Mouse (Mus musculus) forebrain, embryonic 16.5 days (tissue): ENCODE data around the gene Pawr. TPM values are rescaled to one million over a fixed set of nuclear protein-coding genes. Genes with fewer than 3 reads are reported as not detected.

Experiments
- ATAC-seq: fragments of 200-750 bp; cut with Nextera tagmentation; 2 replicates; pipeline ENCODE4 v1.8.0; 2017; ENCODE audit warnings: mild to moderate bottlenecking, moderate library complexity
- H3K27ac ChIP-seq: fragments of 300-500 bp; sonication (generic); 2 replicates; pipeline ENCODE4 v1.5.1; 2014; ENCODE audit warnings: low read length, control low read depth
- H3K27me3 ChIP-seq: fragments of 300-500 bp; sonication (generic); replicated peaks from 2 replicates; pipeline ENCODE4 v1.6.1; 2014; ENCODE audit warnings: low read length; ENCODE audit not compliant: control insufficient read depth, insufficient read depth
- H3K36me3 ChIP-seq: fragments of 300-500 bp; sonication (generic); 2 replicates; pipeline ENCODE4 v1.6.1; 2014; ENCODE audit not compliant: control insufficient read depth, insufficient read depth
- H3K4me1 ChIP-seq: fragments of 300-500 bp; sonication (generic); replicated peaks from 2 replicates; pipeline ENCODE4 v1.6.1; 2014; ENCODE audit warnings: low read length; ENCODE audit not compliant: control insufficient read depth, insufficient read depth
- H3K4me2 ChIP-seq: fragments of 300-500 bp; sonication (generic); 2 replicates; pipeline ENCODE4 v1.6.1; 2014; ENCODE audit warnings: mild to moderate bottlenecking, low read length, control low read depth
- H3K4me3 ChIP-seq: fragments of 300-500 bp; sonication (generic); replicated peaks from 2 replicates; pipeline ENCODE4 v1.5.1; 2014; ENCODE audit warnings: mild to moderate bottlenecking, low read length, control low read depth
- H3K9ac ChIP-seq: fragments of 300-500 bp; sonication (generic); replicated peaks from 2 replicates; pipeline ENCODE4 v1.6.1; 2014; ENCODE audit warnings: low read depth, low read length, control low read depth
- H3K9me3 ChIP-seq: fragments of 300-500 bp; sonication (generic); 2 replicates; pipeline ENCODE4 v1.6.1; 2016; ENCODE audit warnings: low read length; ENCODE audit not compliant: control insufficient read depth
- WGBS: fragments of 180-500 bp; shearing (Covaris S2); extraction: QIAGEN DNeasy Blood & Tissue Kit; methylation state at CpG from one replicate; pipeline ENCODE4 v1.1.7; 2014; 5-methylcytosine and 5-hydroxymethylcytosine counted together
- polyA plus RNA-seq: library from polyadenylated mRNA; unstranded; fragments of >200 nt; fragmentation: Nextera tagmentation; extraction: Ambion mirVana; gene quantifications from 2 replicates; pipeline ENCODE4 v1.2.1, GENCODE M21; 2015

Gene Pawr
- polyA plus RNA-seq, 1 experiment from 2014 or later: 2.2 TPM

- Histone ChIP-seq H3K4me1 (no peaks in the 10 kb centered on the region), H3K27ac (no peak overlapping the region)
These were observed 74.0 kb downstream of the Pawr start for GRCm38 (mm10) chr10:108405931-108406330.

GRCm38 (mm10) chr10:108406798-108407754 lies 75.2 kb downstream of the Pawr start:
- no peaks in the 10 kb centered on the region for H3K27me3 ChIP-seq
- H3K27ac ChIP-seq: no peak overlapping the region
- H3K4me1 ChIP-seq: no peaks in the 10 kb centered on the region
- no peaks in the 10 kb centered on the region for H3K9me3 ChIP-seq
- no peak overlapping the region for H3K4me3 ChIP-seq
- no peak overlapping the region for H3K9ac ChIP-seq
- ATAC-seq: no peak
- no peak overlapping the region for H3K4me2 ChIP-seq
- WGBS: 91% methylated on average over 12 of the region's 12 CpGs
- H3K36me3 ChIP-seq: no peaks in the 10 kb centered on the region

More at GRCm38 (mm10) chr10:108405931-108406330, 74.0 kb downstream of the Pawr start:
- Histone ChIP-seq H3K9ac (no peak overlapping the region), H3K4me2 (no peak overlapping the region), H3K9me3 (no peaks in the 10 kb centered on the region), H3K36me3 (no peaks in the 10 kb centered on the region), H3K4me3 (no peak overlapping the region), H3K27me3 (no peaks in the 10 kb centered on the region)
- no peak for ATAC-seq
- WGBS: 85% methylated on average over 7 of the region's 7 CpGs

GRCm38 (mm10) chr10:108408025-108408424 lies 76.1 kb downstream of the Pawr start:
- Histone ChIP-seq H3K4me3 (no peak overlapping the region), H3K9ac (no peak overlapping the region), H3K4me2 (no peak overlapping the region), H3K27me3 (no peaks in the 10 kb centered on the region), H3K27ac (no peak overlapping the region), H3K9me3 (no peaks in the 10 kb centered on the region), H3K36me3 (no peaks in the 10 kb centered on the region), H3K4me1 (no peaks in the 10 kb centered on the region)
- ATAC-seq: no peak
- WGBS: 59% methylated on average over 5 of the region's 5 CpGs

GRCm38 (mm10) chr10:108408437-108408836 lies 76.5 kb downstream of the Pawr start:
- H3K9me3 ChIP-seq: no peaks in the 10 kb centered on the region
- H3K4me3 ChIP-seq: no peak overlapping the region
- H3K4me2 ChIP-seq: no peak overlapping the region
- H3K36me3 ChIP-seq: no peaks in the 10 kb centered on the region
- H3K9ac ChIP-seq: no peak overlapping the region
- no peak overlapping the region for H3K27ac ChIP-seq
- 81% methylated on average over 6 of the region's 6 CpGs for WGBS
- no peaks in the 10 kb centered on the region for H3K4me1 ChIP-seq
- no peak for ATAC-seq
- H3K27me3 ChIP-seq: no peaks in the 10 kb centered on the region

GRCm38 (mm10) chr10:108408986-108409385 lies 77.1 kb downstream of the Pawr start:
- Histone ChIP-seq H3K4me3 (no peak overlapping the region), H3K9me3 (no peaks in the 10 kb centered on the region), H3K4me2 (no peak overlapping the region), H3K36me3 (no peaks in the 10 kb centered on the region), H3K27me3 (no peaks in the 10 kb centered on the region), H3K4me1 (no peaks in the 10 kb centered on the region), H3K9ac (no peak overlapping the region), H3K27ac (no peak overlapping the region)
- ATAC-seq: no peak
- 83% methylated on average over 6 of the region's 6 CpGs for WGBS

GRCm38 (mm10) chr10:108409529-108409928 lies 77.6 kb downstream of the Pawr start:
- ATAC-seq: no peak
- no peak overlapping the region for H3K9ac ChIP-seq
- no peak overlapping the region for H3K4me2 ChIP-seq
- H3K36me3 ChIP-seq: no peaks in the 10 kb centered on the region
- WGBS: 79% methylated on average over 6 of the region's 6 CpGs
- no peak overlapping the region for H3K4me3 ChIP-seq
- H3K27me3 ChIP-seq: no peaks in the 10 kb centered on the region
- no peaks in the 10 kb centered on the region for H3K9me3 ChIP-seq
- no peak overlapping the region for H3K27ac ChIP-seq
- H3K4me1 ChIP-seq: no peaks in the 10 kb centered on the region

- H3K4me3 ChIP-seq: no peak overlapping the region
- H3K27ac ChIP-seq: no peak overlapping the region
- no peaks in the 10 kb centered on the region for H3K27me3 ChIP-seq
- no peak for ATAC-seq
- H3K4me1 ChIP-seq: no peaks in the 10 kb centered on the region
- H3K36me3 ChIP-seq: no peaks in the 10 kb centered on the region
- H3K9me3 ChIP-seq: no peaks in the 10 kb centered on the region
- no peak overlapping the region for H3K4me2 ChIP-seq
- WGBS: 90% methylated on average over 14 of the region's 14 CpGs
- H3K9ac ChIP-seq: no peak overlapping the region
These were observed 83.2 kb downstream of the Pawr start for GRCm38 (mm10) chr10:108414936-108415635.

GRCm38 (mm10) chr10:108417448-108417847 lies 85.5 kb downstream of the Pawr start:
- H3K9ac ChIP-seq: no peak overlapping the region
- no peak for ATAC-seq
- 93% methylated on average over 5 of the region's 5 CpGs for WGBS
- H3K9me3 ChIP-seq: no peaks in the 10 kb centered on the region
- no peak overlapping the region for H3K4me3 ChIP-seq
- H3K4me2 ChIP-seq: no peak overlapping the region
- no peaks in the 10 kb centered on the region for H3K36me3 ChIP-seq
- H3K27me3 ChIP-seq: no peaks in the 10 kb centered on the region
- H3K27ac ChIP-seq: no peak overlapping the region
- no peaks in the 10 kb centered on the region for H3K4me1 ChIP-seq

GRCm38 (mm10) chr10:108430553-108430952 lies 98.6 kb downstream of the Pawr start:
- ATAC-seq: no peak
- no peaks in the 10 kb centered on the region for H3K36me3 ChIP-seq
- H3K27ac ChIP-seq: no peak overlapping the region
- H3K9me3 ChIP-seq: no peaks in the 10 kb centered on the region
- no peak overlapping the region for H3K4me3 ChIP-seq
- 94% methylated on average over 10 of the region's 10 CpGs for WGBS
- no peak overlapping the region for H3K4me2 ChIP-seq
- H3K9ac ChIP-seq: no peak overlapping the region
- H3K27me3 ChIP-seq: no peaks in the 10 kb centered on the region
- H3K4me1 ChIP-seq: no peaks in the 10 kb centered on the region; the same call in 1 of the 2 replicates
